Mouse (Mus musculus) stomach, embryonic 14.5 days (tissue): ENCODE measurements at regions not wholly inside any gene's neighbourhood (a gene's known extent, or its start where the extent isn't known, plus 50 kb on each side); places are given as distances from the start of the nearest gene placed in this dataset.

ENCODE experiments used
- ATAC-seq: fragments of 200-750 bp; cut with Nextera tagmentation; 2 replicates; pipeline ENCODE4 v1.8.0; 2017; ENCODE audit warnings: low read depth, moderate TSS enrichment; ENCODE audit not compliant: insufficient number of reproducible peaks, insufficient read depth, low FRiP score
- H3K27ac ChIP-seq: fragments of 300-500 bp; sonication (generic); 2 replicates; pipeline ENCODE4 v1.5.1; 2014; ENCODE audit warnings: mild to moderate bottlenecking, low read length, moderate library complexity, mixed read lengths
- H3K27me3 ChIP-seq: fragments of 300-500 bp; sonication (generic); 2 replicates; pipeline ENCODE4 v1.6.1; 2014; ENCODE audit warnings: low read length, control low read depth, mixed read lengths; ENCODE audit not compliant: control insufficient read depth, insufficient read depth
- H3K36me3 ChIP-seq: fragments of 300-500 bp; sonication (generic); 2 replicates; pipeline ENCODE4 v1.6.1; 2014; ENCODE audit warnings: mild to moderate bottlenecking, control low read depth, low read length, moderate library complexity, mixed read lengths; ENCODE audit not compliant: control insufficient read depth, insufficient read depth
- H3K4me1 ChIP-seq: fragments of 300-500 bp; sonication (generic); 2 replicates; pipeline ENCODE4 v1.6.1; 2014; ENCODE audit warnings: low read length, control low read depth, mixed read lengths; ENCODE audit not compliant: control insufficient read depth, insufficient read depth
- H3K4me2 ChIP-seq: fragments of 300-500 bp; sonication (generic); replicated peaks from 2 replicates; pipeline ENCODE4 v1.6.1; 2014; ENCODE audit warnings: low read depth, low read length, control low read depth
- H3K4me3 ChIP-seq: fragments of 300-500 bp; sonication (generic); 2 replicates; pipeline ENCODE4 v1.5.1; 2014; ENCODE audit warnings: low read depth, low read length, control low read depth
- H3K9ac ChIP-seq: fragments of 300-500 bp; sonication (generic); replicated peaks from 2 replicates; pipeline ENCODE4 v1.6.1; 2014; ENCODE audit warnings: low read depth, mild to moderate bottlenecking, control low read depth, low read length, moderate library complexity, mixed read lengths
- H3K9me3 ChIP-seq: fragments of 300-500 bp; sonication (generic); 2 replicates; pipeline ENCODE4 v1.6.1; 2016; ENCODE audit warnings: low read depth, low read length, control low read depth; ENCODE audit not compliant: control insufficient read depth
- WGBS: fragments of 180-500 bp; shearing (Covaris S2); extraction: QIAGEN DNeasy Blood & Tissue Kit; methylation state at CpG from one replicate; pipeline ENCODE4 v1.1.7; 2014; 5-methylcytosine and 5-hydroxymethylcytosine counted together

DNA sequence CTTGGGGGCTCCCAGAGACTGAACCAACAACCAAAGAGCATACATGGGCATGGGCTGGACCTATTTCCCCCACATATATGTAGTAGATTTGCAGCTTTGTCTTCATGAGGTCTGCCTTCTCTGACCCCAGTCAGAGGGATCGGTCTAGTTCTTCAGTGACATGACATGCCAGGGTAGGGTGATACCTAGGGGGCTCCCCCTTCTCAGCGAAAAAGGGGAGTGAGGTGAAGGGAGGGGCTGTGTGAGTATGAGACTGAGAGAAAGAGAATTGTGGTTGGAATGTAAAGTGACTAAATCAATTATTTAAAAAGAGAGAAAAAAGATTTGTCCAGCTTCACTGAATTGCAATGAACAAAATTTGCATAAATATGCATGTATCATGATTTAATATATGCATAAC lies 530.0 kb upstream of the Fam98a start:
- no peaks in the 10 kb centered on the region for H3K9me3 ChIP-seq
- no peaks in the 10 kb centered on the region for H3K36me3 ChIP-seq
- H3K9ac ChIP-seq, result no peak overlapping the region
- ATAC-seq, result no peak
- no peaks in the 10 kb centered on the region for H3K4me1 ChIP-seq
- 81% methylated on average over 2 of the region's 2 CpGs for WGBS
- no peak overlapping the region for H3K27ac ChIP-seq
- no peaks in the 10 kb centered on the region for H3K27me3 ChIP-seq
- H3K4me3 ChIP-seq, result no peak overlapping the region
- H3K4me2 ChIP-seq, result no peak overlapping the region

DNA sequence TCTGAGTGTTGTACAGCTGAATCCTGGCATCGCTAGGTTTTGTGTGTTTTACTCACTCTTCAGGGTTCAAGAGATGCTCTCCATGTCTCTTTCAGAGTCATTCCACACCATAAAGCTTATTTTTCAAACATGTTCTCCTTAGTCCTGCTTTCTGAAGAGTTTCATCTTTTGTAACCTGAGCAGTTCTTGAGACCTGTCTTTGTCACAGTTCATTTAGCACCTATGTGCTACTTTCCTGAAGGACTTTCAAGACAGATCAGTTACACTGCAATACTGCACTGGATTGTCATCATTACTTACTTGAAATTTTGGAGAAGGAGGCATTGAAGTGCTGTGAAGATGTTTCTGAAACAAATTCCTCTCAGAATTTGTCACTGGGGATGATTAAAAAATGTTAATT lies 494.7 kb upstream of the Fam98a start:
- Histone ChIP-seq H3K9ac (no peak overlapping the region), H3K4me3 (no peak overlapping the region), H3K4me1 (no peaks in the 10 kb centered on the region), H3K27ac (no peak overlapping the region), H3K27me3 (no peaks in the 10 kb centered on the region), H3K36me3 (no peaks in the 10 kb centered on the region), H3K9me3 (no peaks in the 10 kb centered on the region), H3K4me2 (no peak overlapping the region)
- WGBS, result 74% methylated on average over 1 of the region's 1 CpGs
- no peak for ATAC-seq

GRCm38 (mm10) chr17:76032710-76033109 lies 481.0 kb upstream of the Fam98a start:
- no peak overlapping the region for H3K4me3 ChIP-seq
- no peak overlapping the region for H3K9ac ChIP-seq
- WGBS, result 62% methylated on average over 1 of the region's 1 CpGs
- no peaks in the 10 kb centered on the region for H3K9me3 ChIP-seq
- H3K27ac ChIP-seq, result no peak overlapping the region
- no peaks in the 10 kb centered on the region for H3K36me3 ChIP-seq
- H3K4me1 ChIP-seq, result no peaks in the 10 kb centered on the region
- H3K4me2 ChIP-seq, result no peak overlapping the region
- H3K27me3 ChIP-seq, result no peaks in the 10 kb centered on the region
- no peak for ATAC-seq

- Histone ChIP-seq H3K27me3 (no peaks in the 10 kb centered on the region), H3K4me2 (no peak overlapping the region), H3K4me1 (no peaks in the 10 kb centered on the region), H3K36me3 (no peaks in the 10 kb centered on the region), H3K4me3 (no peak overlapping the region), H3K27ac (no peak overlapping the region), H3K9ac (no peak overlapping the region), H3K9me3 (no peaks in the 10 kb centered on the region)
- no peak for ATAC-seq
- WGBS, result 91% methylated on average over 1 of the region's 1 CpGs
These were observed 456.3 kb upstream of the Fam98a start for GRCm38 (mm10) chr17:76008011-76008410.

- no peak overlapping the region for H3K9ac ChIP-seq
These were observed 451.1 kb upstream of the Fam98a start for GRCm38 (mm10) chr17:76002836-76003235.

GRCm38 (mm10) chr17:75961371-75961770 lies 409.6 kb upstream of the Fam98a start:
- no peaks in the 10 kb centered on the region for H3K4me1 ChIP-seq
- H3K27me3 ChIP-seq, result no peaks in the 10 kb centered on the region
- H3K27ac ChIP-seq, result no peak overlapping the region
- WGBS, result 72% methylated on average over 2 of the region's 2 CpGs
- no peak for ATAC-seq
- H3K4me2 ChIP-seq, result no peak overlapping the region
- H3K36me3 ChIP-seq, result no peaks in the 10 kb centered on the region
- no peak overlapping the region for H3K4me3 ChIP-seq
- no peaks in the 10 kb centered on the region for H3K9me3 ChIP-seq
- H3K9ac ChIP-seq, result no peak overlapping the region

More at GRCm38 (mm10) chr17:76002836-76003235, 451.1 kb upstream of the Fam98a start:
- ATAC-seq, result no peak
- Histone ChIP-seq H3K4me2 (no peak overlapping the region), H3K4me3 (no peak overlapping the region), H3K9me3 (no peaks in the 10 kb centered on the region), H3K36me3 (no peaks in the 10 kb centered on the region), H3K4me1 (no peaks in the 10 kb centered on the region), H3K27me3 (no peaks in the 10 kb centered on the region), H3K27ac (no peak overlapping the region)

DNA sequence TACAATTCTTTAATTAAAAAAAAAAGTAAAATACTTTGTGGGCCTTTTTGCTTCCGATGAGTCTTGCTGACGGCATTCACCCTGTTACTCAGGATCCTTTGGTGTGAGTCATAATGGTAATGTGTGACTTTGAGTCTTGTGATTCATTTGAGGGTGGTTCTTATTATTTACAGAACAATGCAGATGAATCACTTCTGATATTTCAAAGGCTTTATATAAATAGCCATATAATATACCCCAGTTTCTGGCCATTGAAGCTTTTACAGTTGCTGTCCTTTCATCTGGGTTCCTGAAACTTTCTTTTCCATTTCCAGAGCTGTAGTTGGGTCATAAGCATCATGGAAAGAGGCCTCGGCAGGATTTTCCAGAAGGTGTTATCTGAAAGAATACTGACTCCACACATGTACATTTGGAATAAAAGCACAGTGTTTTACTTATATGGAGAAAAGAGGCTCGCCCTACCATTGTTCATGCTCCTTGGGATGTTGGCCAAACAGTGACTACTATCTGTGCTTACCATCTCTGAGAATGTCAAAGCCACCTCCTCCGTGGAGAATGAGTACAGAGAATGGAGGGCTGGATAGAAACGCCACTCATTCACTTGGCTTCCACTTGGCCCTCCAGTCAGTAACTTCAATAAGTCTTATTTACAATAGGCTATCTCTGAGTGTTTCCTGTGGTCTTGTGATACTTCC lies 385.1 kb upstream of the Fam98a start:
- Histone ChIP-seq H3K4me2 (no peak overlapping the region), H3K27ac (no peak overlapping the region), H3K27me3 (no peaks in the 10 kb centered on the region), H3K4me1 (no peaks in the 10 kb centered on the region), H3K4me3 (no peak overlapping the region), H3K9ac (no peak overlapping the region), H3K9me3 (no peaks in the 10 kb centered on the region), H3K36me3 (no peaks in the 10 kb centered on the region)
- no peak for ATAC-seq
- WGBS, result 82% methylated on average over 6 of the region's 6 CpGs

DNA sequence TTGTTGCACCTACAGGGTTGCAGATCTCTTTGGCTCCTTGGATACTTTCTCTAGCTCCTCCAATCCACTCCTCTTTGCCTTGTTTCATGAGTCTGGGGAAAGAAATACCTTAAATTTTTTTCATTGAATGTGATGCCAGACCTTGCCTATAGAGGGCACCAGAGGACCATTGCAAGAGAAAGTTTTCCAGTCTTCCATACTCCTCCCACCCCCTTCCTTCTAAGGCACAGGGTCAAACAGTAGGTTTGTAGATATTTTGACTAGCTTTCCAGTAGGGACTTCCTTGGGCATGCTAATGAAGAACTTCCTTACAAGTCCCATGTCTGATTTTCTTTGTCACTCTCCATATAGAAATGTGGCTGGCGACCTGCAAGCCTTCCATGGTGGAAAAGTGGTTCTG lies 379.3 kb upstream of the Fam98a start:
- no peaks in the 10 kb centered on the region for H3K36me3 ChIP-seq
- H3K4me2 ChIP-seq, result no peak overlapping the region
- H3K4me1 ChIP-seq, result no peaks in the 10 kb centered on the region
- H3K9me3 ChIP-seq, result no peaks in the 10 kb centered on the region
- no peak overlapping the region for H3K4me3 ChIP-seq
- ATAC-seq, result no peak
- H3K27ac ChIP-seq, result no peak overlapping the region
- H3K9ac ChIP-seq, result no peak overlapping the region
- WGBS, result 80% methylated on average over 1 of the region's 1 CpGs
- H3K27me3 ChIP-seq, result no peaks in the 10 kb centered on the region

- Histone ChIP-seq H3K4me1 (no peaks in the 10 kb centered on the region), H3K4me3 (no peak overlapping the region), H3K9me3 (no peaks in the 10 kb centered on the region), H3K9ac (no peak overlapping the region), H3K36me3 (no peaks in the 10 kb centered on the region), H3K27me3 (no peaks in the 10 kb centered on the region), H3K27ac (no peak overlapping the region), H3K4me2 (no peak overlapping the region)
- no peak for ATAC-seq
- WGBS, result 87% methylated on average over 2 of the region's 2 CpGs
These were observed 368.5 kb upstream of the Fam98a start for GRCm38 (mm10) chr17:75920240-75920639.
